Mouse (Mus musculus): ENCODE measurements around the gene Lgals4. TPM values are rescaled to one million over a fixed set of nuclear protein-coding genes. Genes with fewer than 3 reads are reported as not detected.

The Lgals4 gene
- polyA plus RNA-seq, 1 experiment from 2014 or later: 22.3 TPM

DNA sequence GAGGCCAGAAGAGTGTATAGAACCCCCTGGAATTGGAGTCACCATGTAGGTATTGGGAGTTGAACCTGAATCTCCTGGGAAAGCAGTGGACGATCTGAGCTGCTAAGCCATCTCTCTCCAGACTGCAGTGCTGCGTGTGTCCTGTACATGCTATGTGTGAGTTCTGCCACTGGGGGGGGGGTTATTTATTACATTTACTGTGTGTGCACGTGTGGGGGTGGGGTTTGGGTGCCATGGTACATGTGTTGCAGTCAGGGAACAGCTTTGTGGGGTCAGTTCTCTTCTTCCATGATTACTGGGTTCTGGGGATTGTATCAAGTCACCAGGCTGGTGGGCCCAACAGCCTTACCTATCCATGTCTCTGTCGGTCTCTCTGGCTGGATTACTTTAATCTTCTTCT is 26.8 kb upstream of the Lgals4 start:
- Histone ChIP-seq H3K27me3 (ENCODE audit: control insufficient read depth, insufficient read depth, low read depth, low read length) (no peaks in the 10 kb centered on the region), H3K9ac (ENCODE audit: low read depth, low read length) (no peak overlapping the region), H3K27ac (ENCODE audit: low read length) (no peak overlapping the region), H3K9me3 (replicated peaks; ENCODE audit: control insufficient read depth, low read length) (no peaks in the 10 kb centered on the region), H3K4me1 (ENCODE audit: control insufficient read depth, low read depth, low read length) (peaks cover 40% of the 10 kb centered on the region), H3K36me3 (ENCODE audit: control insufficient read depth, insufficient read depth) (no peaks in the 10 kb centered on the region), H3K4me2 (ENCODE audit: low read depth, low read length) (no peak overlapping the region), H3K4me3 (ENCODE audit: low read depth, low read length) (no peak overlapping the region)
- no peak for ATAC-seq (ENCODE audit: low read depth)
- 56% methylated on average over 4 of the region's 4 CpGs for WGBS (ENCODE audit: insufficient replicate concordance)

DNA sequence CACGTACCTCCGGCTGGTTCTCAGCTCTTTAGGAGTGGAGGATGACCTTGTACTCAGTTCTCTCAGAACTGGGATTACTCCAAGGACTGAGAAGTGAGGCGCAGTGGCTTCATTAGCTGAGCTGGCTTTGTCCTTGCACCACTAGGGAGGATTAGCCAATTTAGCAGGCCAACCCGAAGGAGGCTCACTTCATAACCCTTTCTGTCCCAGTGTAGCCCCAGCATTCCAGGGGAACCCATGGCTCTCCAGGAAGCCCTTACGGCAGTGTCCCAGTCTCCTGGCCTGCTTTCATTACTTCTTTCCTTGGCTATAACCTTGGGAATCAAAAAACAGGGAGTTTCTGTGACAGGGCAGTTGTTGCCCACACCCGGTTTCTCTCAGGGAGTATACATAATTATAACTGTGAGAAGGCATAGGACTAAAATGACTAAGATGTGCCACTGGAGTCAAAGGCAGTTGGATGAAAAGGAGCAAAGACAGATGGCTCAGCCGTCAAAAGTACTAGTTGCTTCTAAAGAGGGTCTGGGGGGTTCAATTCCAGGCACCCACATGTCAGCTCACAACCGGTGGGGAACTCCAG is 25.9 kb upstream of the Lgals4 start:
- Histone ChIP-seq H3K4me1 (ENCODE audit: control insufficient read depth, low read depth, low read length) (peaks cover 41% of the 10 kb centered on the region), H3K27ac (ENCODE audit: low read length) (peak overlapping the region; percentile 99), H3K36me3 (ENCODE audit: control insufficient read depth, insufficient read depth) (no peaks in the 10 kb centered on the region; the same call in 1 of the 2 replicates), H3K9ac (ENCODE audit: low read depth, low read length) (peak overlapping the region; percentile 95), H3K27me3 (ENCODE audit: control insufficient read depth, insufficient read depth, low read depth, low read length) (no peaks in the 10 kb centered on the region), H3K4me3 (ENCODE audit: low read depth, low read length) (peak overlapping the region; percentile 93), H3K4me2 (ENCODE audit: low read depth, low read length) (peak overlapping the region; percentile 100), H3K9me3 (replicated peaks; ENCODE audit: control insufficient read depth, low read length) (no peaks in the 10 kb centered on the region)
- no peak for ATAC-seq (ENCODE audit: low read depth)
- 58% methylated on average over 8 of the region's 8 CpGs for WGBS (ENCODE audit: insufficient replicate concordance)

DNA sequence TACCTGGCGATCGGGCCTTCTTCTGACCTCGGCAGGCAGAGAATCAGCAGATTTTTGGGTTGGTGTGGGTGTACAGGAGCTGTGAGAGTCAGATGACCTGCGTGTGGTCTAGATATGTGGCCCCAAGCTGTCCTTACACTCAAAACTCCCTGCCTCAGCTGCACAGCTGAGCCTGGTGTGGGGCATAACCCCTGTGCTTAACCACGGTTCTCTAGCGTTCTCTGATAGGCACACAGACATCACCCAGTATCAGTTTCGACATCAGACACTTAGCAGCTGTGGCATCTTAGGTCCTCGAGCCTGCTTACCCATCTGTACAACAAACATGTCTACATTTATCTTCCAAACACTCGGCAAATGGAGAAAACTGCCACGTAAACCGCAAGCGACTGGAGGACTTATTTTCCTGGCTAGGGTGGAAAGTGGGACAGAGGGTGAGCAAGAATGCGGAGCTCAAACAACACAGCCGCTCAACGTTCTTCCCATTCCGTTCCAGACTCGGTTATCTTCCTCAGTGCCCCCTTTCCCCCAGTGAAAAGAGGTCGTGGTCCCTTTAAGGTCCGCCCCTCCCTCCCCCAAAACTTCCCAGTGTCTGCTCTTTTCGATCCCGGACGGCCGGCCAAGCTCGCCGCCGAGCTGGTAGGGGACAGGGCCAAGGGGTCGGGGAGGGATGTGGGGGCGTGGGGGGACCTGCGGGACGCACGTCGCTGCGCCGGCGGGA is 25.3 kb upstream of the Lgals4 start, which contains the start of gene Hnrnpl:
Gene Hnrnpl, plus strand, starts transcription at position 321 of the 721 bp plus-strand sequence.
- Histone ChIP-seq H3K4me2 (ENCODE audit: low read depth, low read length) (peak within 1 kb of the TSS; percentile 100), H3K36me3 (ENCODE audit: control insufficient read depth, insufficient read depth) (peaks cover 4% of the 10 kb centered on the region), H3K27ac (ENCODE audit: low read length) (peak within 1 kb of the TSS; percentile 99), H3K9ac (ENCODE audit: low read depth, low read length) (peak within 1 kb of the TSS; percentile 95), H3K4me1 (ENCODE audit: control insufficient read depth, low read depth, low read length) (peaks cover 41% of the 10 kb centered on the region), H3K27me3 (ENCODE audit: control insufficient read depth, insufficient read depth, low read depth, low read length) (no peaks in the 10 kb centered on the region), H3K4me3 (ENCODE audit: low read depth, low read length) (peak within 1 kb of the TSS; percentile 93), H3K9me3 (replicated peaks; ENCODE audit: control insufficient read depth, low read length) (no peaks in the 10 kb centered on the region)
- ATAC-seq (ENCODE audit: low read depth): no peak
- 2% methylated on average over 35 of the region's 35 CpGs for WGBS (ENCODE audit: insufficient replicate concordance)

GRCm38 (mm10) chr7:28808957-28809393 is 24.7 kb upstream of the Lgals4 start:
- no peaks in the 10 kb centered on the region for H3K27me3 ChIP-seq (ENCODE audit: control insufficient read depth, insufficient read depth, low read depth, low read length)
- H3K27ac ChIP-seq (ENCODE audit: low read length): peak overlapping the region; percentile 99
- peaks cover 10% of the 10 kb centered on the region for H3K36me3 ChIP-seq (ENCODE audit: control insufficient read depth, insufficient read depth)
- H3K9ac ChIP-seq (ENCODE audit: low read depth, low read length): peak overlapping the region; percentile 95
- peak overlapping the region; percentile 93 for H3K4me3 ChIP-seq (ENCODE audit: low read depth, low read length)
- no peaks in the 10 kb centered on the region for H3K9me3 ChIP-seq (replicated peaks; ENCODE audit: control insufficient read depth, low read length)
- H3K4me2 ChIP-seq (ENCODE audit: low read depth, low read length): peak overlapping the region; percentile 100
- WGBS (ENCODE audit: insufficient replicate concordance): under 1% methylated on average over 23 of the region's 32 CpGs
- ATAC-seq (ENCODE audit: low read depth): peak; percentile 57
- peaks cover 41% of the 10 kb centered on the region for H3K4me1 ChIP-seq (ENCODE audit: control insufficient read depth, low read depth, low read length)

DNA sequence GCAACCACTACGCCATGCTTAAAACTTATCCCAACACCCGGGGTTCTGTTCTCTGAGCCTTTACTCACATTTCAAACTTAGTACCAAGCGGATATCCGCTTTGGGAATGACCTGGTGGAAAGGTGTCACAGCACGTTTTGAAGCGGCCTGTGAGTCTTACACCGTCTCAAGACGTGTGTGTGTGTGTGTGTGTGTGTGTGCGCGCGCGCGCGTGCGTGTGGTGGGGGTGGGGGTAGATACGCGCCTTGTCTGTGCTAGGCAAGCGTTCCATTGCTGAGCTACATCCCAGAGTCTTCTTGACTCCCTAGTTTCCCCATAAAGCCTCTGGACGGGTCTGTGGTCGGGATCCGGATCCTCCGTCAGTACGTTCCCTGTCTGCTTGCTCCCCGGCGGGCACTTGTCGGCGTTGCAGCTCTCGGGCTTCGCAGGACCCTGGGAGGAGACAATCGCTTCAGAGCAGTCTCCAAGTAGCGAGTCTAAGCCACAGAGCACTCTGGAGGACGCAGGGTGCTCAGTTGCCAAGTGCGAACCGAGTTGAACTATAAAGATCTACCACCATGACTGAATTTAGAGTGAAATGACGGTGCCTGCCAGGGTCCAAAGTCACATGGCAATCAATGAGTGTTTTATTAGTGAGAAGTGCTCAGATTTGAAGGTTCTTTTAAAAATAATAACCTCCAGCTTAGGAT is 24.1 kb upstream of the Lgals4 start:
- WGBS (ENCODE audit: insufficient replicate concordance): under 1% methylated on average over 35 of the region's 35 CpGs
- peak; percentile 11; the same call in 1 of the 2 replicates for ATAC-seq (ENCODE audit: low read depth)
- peak overlapping the region; percentile 100 for H3K4me2 ChIP-seq (ENCODE audit: low read depth, low read length)
- H3K4me3 ChIP-seq (ENCODE audit: low read depth, low read length): peak overlapping the region; percentile 93
- peaks cover 44% of the 10 kb centered on the region for H3K4me1 ChIP-seq (ENCODE audit: control insufficient read depth, low read depth, low read length)
- H3K27me3 ChIP-seq (ENCODE audit: control insufficient read depth, insufficient read depth, low read depth, low read length): no peaks in the 10 kb centered on the region
- peaks cover 16% of the 10 kb centered on the region for H3K36me3 ChIP-seq (ENCODE audit: control insufficient read depth, insufficient read depth)
- H3K27ac ChIP-seq (ENCODE audit: low read length): peak overlapping the region; percentile 99
- H3K9ac ChIP-seq (ENCODE audit: low read depth, low read length): peak overlapping the region; percentile 95
- H3K9me3 ChIP-seq (replicated peaks; ENCODE audit: control insufficient read depth, low read length): no peaks in the 10 kb centered on the region

DNA sequence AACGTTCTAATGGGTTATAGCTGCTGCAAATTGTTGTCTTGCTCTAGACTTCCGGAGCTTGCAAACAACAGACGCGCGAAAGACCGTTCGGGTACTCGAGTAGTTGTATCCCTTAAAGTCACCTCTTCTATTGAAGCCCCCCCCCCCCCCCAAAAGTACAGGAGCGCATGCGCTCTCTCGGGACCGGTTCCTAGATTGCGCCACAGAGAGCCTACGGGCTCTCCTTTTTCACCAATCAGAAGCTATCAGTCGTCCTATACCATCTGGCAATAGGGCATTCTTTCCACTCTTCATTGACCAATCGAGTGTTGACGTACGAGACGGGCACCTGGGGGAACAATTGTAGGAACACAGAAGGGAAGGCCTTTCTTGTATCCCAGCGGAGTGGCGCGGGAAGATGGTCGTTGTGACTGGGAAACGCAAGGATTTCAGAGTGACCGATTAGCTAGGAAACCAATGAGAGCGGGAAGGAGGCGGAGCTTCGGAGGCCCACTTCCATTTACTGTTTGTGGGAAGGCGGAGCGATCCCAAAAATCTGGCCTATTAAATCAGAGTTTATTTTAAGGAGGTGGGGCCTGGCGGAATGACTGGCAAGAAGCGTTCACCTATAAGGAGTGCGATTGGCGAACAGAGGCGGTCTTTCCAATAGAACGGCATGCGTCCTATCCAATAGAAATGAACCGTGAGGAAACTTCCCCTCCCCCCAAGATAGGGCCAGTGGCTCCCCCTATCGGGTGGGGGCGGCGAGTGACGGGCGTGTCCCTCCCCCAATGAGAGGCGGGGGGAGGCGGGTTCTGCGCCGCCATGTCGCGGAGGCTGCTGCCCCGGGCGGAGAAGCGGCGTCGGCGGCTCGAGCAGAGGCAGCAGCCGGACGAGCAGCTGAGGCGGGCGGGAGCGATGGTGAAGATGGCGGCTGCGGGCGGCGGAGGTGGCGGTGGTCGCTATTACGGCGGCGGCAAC is 23.3 kb upstream of the Lgals4 start:
- Histone ChIP-seq H3K36me3 (ENCODE audit: control insufficient read depth, insufficient read depth) (peaks cover 24% of the 10 kb centered on the region), H3K27me3 (ENCODE audit: control insufficient read depth, insufficient read depth, low read depth, low read length) (no peaks in the 10 kb centered on the region), H3K4me1 (ENCODE audit: control insufficient read depth, low read depth, low read length) (peaks cover 47% of the 10 kb centered on the region), H3K27ac (ENCODE audit: low read length) (peak overlapping the region; percentile 99), H3K9me3 (replicated peaks; ENCODE audit: control insufficient read depth, low read length) (no peaks in the 10 kb centered on the region), H3K4me2 (ENCODE audit: low read depth, low read length) (peak overlapping the region; percentile 100), H3K4me3 (ENCODE audit: low read depth, low read length) (peak overlapping the region; percentile 93), H3K9ac (ENCODE audit: low read depth, low read length) (peak overlapping the region; percentile 95)
- peak; percentile 88 for ATAC-seq (ENCODE audit: low read depth)
- WGBS (ENCODE audit: insufficient replicate concordance): under 1% methylated on average over 69 of the region's 70 CpGs

DNA sequence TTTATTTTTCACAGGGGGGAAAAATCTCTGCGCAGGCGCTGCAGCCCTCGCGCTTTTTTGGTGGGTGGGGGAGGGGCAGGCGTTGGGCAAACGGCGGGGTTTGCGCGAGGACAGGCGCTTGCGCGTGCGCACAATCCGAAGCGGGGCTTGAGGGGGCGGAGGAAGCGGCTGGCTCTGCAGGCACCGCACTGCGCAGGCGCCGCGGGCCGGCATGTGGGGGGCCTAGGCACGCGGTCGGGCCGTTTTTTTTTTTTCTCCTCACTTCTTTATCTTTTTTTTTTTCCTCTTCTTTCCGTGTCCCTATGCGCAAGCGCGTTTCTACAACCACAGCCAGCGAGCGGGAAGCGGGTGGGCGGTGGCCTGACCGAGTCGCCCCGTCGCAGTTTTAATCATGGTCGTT is 22.4 kb upstream of the Lgals4 start:
- peak overlapping the region; percentile 94 for H3K27ac ChIP-seq (ENCODE audit: low read length)
- H3K4me3 ChIP-seq (ENCODE audit: low read depth, low read length): peak overlapping the region; percentile 91
- peak overlapping the region; percentile 77 for H3K4me2 ChIP-seq (ENCODE audit: low read depth, low read length)
- no peaks in the 10 kb centered on the region for H3K27me3 ChIP-seq (ENCODE audit: control insufficient read depth, insufficient read depth, low read depth, low read length)
- under 1% methylated on average over 40 of the region's 40 CpGs for WGBS (ENCODE audit: insufficient replicate concordance)
- peaks cover 56% of the 10 kb centered on the region for H3K4me1 ChIP-seq (ENCODE audit: control insufficient read depth, low read depth, low read length)
- H3K9ac ChIP-seq (ENCODE audit: low read depth, low read length): peak overlapping the region; percentile 90
- no peaks in the 10 kb centered on the region for H3K9me3 ChIP-seq (replicated peaks; ENCODE audit: control insufficient read depth, low read length)
- peak; percentile 52 for ATAC-seq (ENCODE audit: low read depth)
- H3K36me3 ChIP-seq (ENCODE audit: control insufficient read depth, insufficient read depth): peaks cover 33% of the 10 kb centered on the region

DNA sequence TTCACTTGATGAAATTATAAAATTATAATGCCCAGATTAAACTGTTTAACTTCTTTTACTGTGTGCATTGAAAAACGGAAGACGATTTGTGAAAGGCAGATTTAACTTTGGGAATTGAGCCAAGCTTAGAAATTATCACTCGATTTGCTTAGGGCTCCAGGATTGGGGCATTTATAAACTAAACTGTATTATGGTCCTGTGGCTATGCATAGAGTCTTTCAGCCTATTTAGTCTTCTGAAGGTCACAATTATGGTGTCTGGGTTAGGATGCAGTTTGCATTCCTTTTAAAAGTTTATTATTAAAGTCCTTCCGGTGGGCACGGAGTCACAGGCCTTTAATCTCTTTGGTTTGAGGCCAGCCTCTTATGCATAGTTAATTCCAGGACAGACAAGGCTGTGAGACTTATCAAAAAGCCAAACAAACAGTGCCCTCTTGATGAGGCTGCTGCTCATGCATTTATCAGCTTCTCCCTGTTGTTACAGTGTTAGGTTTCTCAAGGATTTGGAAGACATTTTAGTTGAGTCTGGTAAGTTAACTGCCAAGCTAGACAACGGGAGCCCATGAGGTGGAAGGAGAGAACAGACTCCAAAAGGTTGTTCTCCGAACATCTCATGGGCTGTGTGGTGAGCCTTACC is 21.9 kb upstream of the Lgals4 start:
- Histone ChIP-seq H3K27ac (ENCODE audit: low read length) (peak overlapping the region; percentile 94; the same call in 1 of the 2 replicates), H3K4me3 (ENCODE audit: low read depth, low read length) (peak overlapping the region; percentile 91), H3K4me1 (ENCODE audit: control insufficient read depth, low read depth, low read length) (peaks cover 58% of the 10 kb centered on the region), H3K27me3 (ENCODE audit: control insufficient read depth, insufficient read depth, low read depth, low read length) (no peaks in the 10 kb centered on the region), H3K9me3 (replicated peaks; ENCODE audit: control insufficient read depth, low read length) (no peaks in the 10 kb centered on the region), H3K4me2 (ENCODE audit: low read depth, low read length) (peak overlapping the region; percentile 77), H3K9ac (ENCODE audit: low read depth, low read length) (peak overlapping the region; percentile 90), H3K36me3 (ENCODE audit: control insufficient read depth, insufficient read depth) (peaks cover 38% of the 10 kb centered on the region)
- WGBS (ENCODE audit: insufficient replicate concordance): 5% methylated on average over 7 of the region's 7 CpGs
- no peak for ATAC-seq (ENCODE audit: low read depth)
